Mouse (Mus musculus) limb, embryonic 11.5 days (tissue): ENCODE results near the gene Stt3b. TPM values are rescaled to one million over a fixed set of nuclear protein-coding genes. Genes with fewer than 3 reads are reported as not detected.

Experiments
- ATAC-seq: fragments of 200-750 bp; cut with Nextera tagmentation; 2 replicates; pipeline ENCODE4 v1.8.0; 2017; ENCODE audit warnings: low read depth; ENCODE audit not compliant: insufficient number of reproducible peaks, low FRiP score, low TSS enrichment
- DNase-seq: peaks from one replicate; pipeline ENCODE4 v3.0.0-alpha.2; 2015; ENCODE audit warnings: low spot score
- H3K27ac ChIP-seq: fragments of 300-500 bp; sonication (generic); replicated peaks from 2 replicates; pipeline ENCODE4 v1.5.1; 2014; ENCODE audit warnings: low read depth, mild to moderate bottlenecking, low read length
- H3K27me3 ChIP-seq: fragments of 300-500 bp; sonication (generic); 2 replicates; pipeline ENCODE4 v1.6.1; 2014; ENCODE audit warnings: mild to moderate bottlenecking, low read length, mixed read lengths; ENCODE audit not compliant: control insufficient read depth, insufficient read depth
- H3K36me3 ChIP-seq: fragments of 300-500 bp; sonication (generic); 2 replicates; pipeline ENCODE4 v1.6.1; 2014; ENCODE audit warnings: mild to moderate bottlenecking, low read length, moderate library complexity, mixed read lengths; ENCODE audit not compliant: control insufficient read depth, insufficient read depth
- H3K4me1 ChIP-seq: fragments of 300-500 bp; sonication (generic); 2 replicates; pipeline ENCODE4 v1.6.1; 2014; ENCODE audit warnings: low read length, mixed read lengths; ENCODE audit not compliant: control insufficient read depth, insufficient read depth
- H3K4me2 ChIP-seq: fragments of 300-500 bp; sonication (generic); 2 replicates; pipeline ENCODE4 v1.6.1; 2014; ENCODE audit warnings: low read depth, mild to moderate bottlenecking, moderate library complexity; ENCODE audit not compliant: severe bottlenecking
- H3K4me3 ChIP-seq: fragments of 300-500 bp; sonication (generic); 2 replicates; pipeline ENCODE4 v1.5.1; 2014; ENCODE audit warnings: low read depth, low read length
- H3K9ac ChIP-seq: fragments of 300-500 bp; sonication (generic); 2 replicates; pipeline ENCODE4 v1.6.1; 2014; ENCODE audit warnings: mild to moderate bottlenecking, low read length
- H3K9me3 ChIP-seq: fragments of 300-500 bp; sonication (generic); 2 replicates; pipeline ENCODE4 v1.6.1; 2016; ENCODE audit warnings: low read length; ENCODE audit not compliant: control insufficient read depth
- WGBS: fragments of 180-500 bp; shearing (Covaris S2); extraction: QIAGEN DNeasy Blood & Tissue Kit; methylation state at CpG from one replicate; pipeline ENCODE4 v1.1.7; 2014; 5-methylcytosine and 5-hydroxymethylcytosine counted together
- polyA plus RNA-seq: library from polyadenylated mRNA; unstranded; fragments of >200 nt; fragmentation: Nextera tagmentation; extraction: Ambion mirVana; gene quantifications from 2 replicates; pipeline ENCODE4 v1.2.1, GENCODE M21; 2014

Stt3b gene
- polyA plus RNA-seq, 1 experiment from 2014 or later = 109 TPM

DNA sequence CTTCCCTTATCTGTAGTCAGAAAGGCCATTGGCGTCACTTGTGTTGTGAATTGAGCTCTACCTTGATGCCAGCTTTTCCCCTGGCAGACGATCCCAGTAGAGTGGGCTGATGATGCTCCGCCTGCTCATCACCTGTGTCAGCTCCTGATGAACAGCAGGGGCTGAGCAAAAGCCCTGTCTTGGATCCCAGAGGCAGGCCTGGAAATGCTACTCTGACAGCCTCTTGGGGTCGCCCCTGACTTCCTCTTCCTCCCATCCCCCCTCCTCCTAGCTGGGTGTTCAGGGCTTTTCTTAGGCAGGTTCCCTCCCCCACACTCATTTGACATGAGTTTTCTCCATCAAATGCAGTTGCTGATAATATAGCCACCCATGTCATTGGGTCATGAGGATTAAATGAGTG lies 81.1 kb downstream of the Stt3b start:
- Histone ChIP-seq H3K4me1 (no peaks in the 10 kb centered on the region), H3K27ac (no peak overlapping the region), H3K27me3 (no peaks in the 10 kb centered on the region), H3K36me3 (no peaks in the 10 kb centered on the region), H3K9ac (no peak overlapping the region), H3K9me3 (no peaks in the 10 kb centered on the region), H3K4me2 (no peak overlapping the region), H3K4me3 (no peak overlapping the region)
- DNase-seq = no peak
- no peak for ATAC-seq
- WGBS = 74% methylated on average over 4 of the region's 4 CpGs

DNA sequence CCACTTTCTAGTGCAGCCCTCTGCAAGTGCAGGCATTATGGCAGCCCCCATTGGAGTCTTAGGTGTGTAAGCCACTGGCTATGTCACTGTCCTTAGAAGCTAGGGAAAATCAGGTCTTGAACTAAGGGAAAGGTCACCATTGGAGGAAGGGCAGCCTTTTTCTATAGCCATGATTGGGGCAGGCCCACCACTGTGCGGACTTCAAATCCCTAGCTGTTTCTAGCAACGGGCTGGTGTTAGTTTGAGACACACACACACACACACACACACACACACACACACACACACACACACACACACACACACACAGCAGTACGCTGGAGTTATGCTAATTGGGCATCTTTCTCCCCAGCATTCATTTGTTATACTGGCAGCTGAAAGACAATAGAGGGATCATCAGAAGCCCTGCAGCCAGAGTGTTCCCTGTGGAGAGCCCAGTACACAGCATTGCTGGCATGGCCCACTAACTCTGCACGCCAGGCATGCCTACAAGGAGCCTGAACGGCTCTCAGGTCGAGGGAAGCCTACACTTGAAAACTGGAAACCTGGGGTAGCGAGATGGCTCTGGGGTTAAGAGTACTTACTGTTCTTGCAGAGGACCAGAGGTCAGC lies 85.4 kb downstream of the Stt3b start:
- Histone ChIP-seq H3K36me3 (no peaks in the 10 kb centered on the region), H3K9me3 (no peaks in the 10 kb centered on the region), H3K9ac (no peak overlapping the region), H3K4me1 (no peaks in the 10 kb centered on the region), H3K4me3 (no peak overlapping the region), H3K27ac (no peak overlapping the region), H3K27me3 (no peaks in the 10 kb centered on the region), H3K4me2 (no peak overlapping the region)
- no peak for ATAC-seq
- DNase-seq = no peak
- WGBS = 68% methylated on average over 7 of the region's 7 CpGs

- H3K27ac ChIP-seq = no peak overlapping the region
- no peak overlapping the region for H3K4me3 ChIP-seq
- ATAC-seq (no peak), DNase-seq (no peak)
- H3K9me3 ChIP-seq = no peaks in the 10 kb centered on the region
- H3K9ac ChIP-seq = no peak overlapping the region
- no peaks in the 10 kb centered on the region for H3K4me1 ChIP-seq
- H3K36me3 ChIP-seq = no peaks in the 10 kb centered on the region
- no peak overlapping the region for H3K4me2 ChIP-seq
- 90% methylated on average over 7 of the region's 7 CpGs for WGBS
- H3K27me3 ChIP-seq = no peaks in the 10 kb centered on the region
Measured at GRCm38 (mm10) chr9:115221265-115221664, 89.0 kb downstream of the Stt3b start.

GRCm38 (mm10) chr9:115220466-115220865 lies 89.8 kb downstream of the Stt3b start:
- Histone ChIP-seq H3K9ac (no peak overlapping the region), H3K9me3 (no peaks in the 10 kb centered on the region), H3K27me3 (no peaks in the 10 kb centered on the region), H3K4me3 (no peak overlapping the region), H3K4me2 (no peak overlapping the region), H3K36me3 (no peaks in the 10 kb centered on the region), H3K4me1 (peaks cover 4% of the 10 kb centered on the region), H3K27ac (no peak overlapping the region)
- DNase-seq (no peak), ATAC-seq (no peak)
- WGBS = 79% methylated on average over 7 of the region's 7 CpGs

- no peaks in the 10 kb centered on the region for H3K36me3 ChIP-seq
- peaks cover 12% of the 10 kb centered on the region for H3K4me1 ChIP-seq
- no peak for ATAC-seq
- H3K9me3 ChIP-seq = no peaks in the 10 kb centered on the region
- no peak overlapping the region for H3K4me3 ChIP-seq
- H3K27me3 ChIP-seq = no peaks in the 10 kb centered on the region
- DNase-seq = no peak
- H3K4me2 ChIP-seq = no peak overlapping the region
- 16% methylated on average over 9 of the region's 9 CpGs for WGBS
- no peak overlapping the region for H3K9ac ChIP-seq
- no peak overlapping the region for H3K27ac ChIP-seq
Measured at GRCm38 (mm10) chr9:115217984-115218383, 92.2 kb downstream of the Stt3b start.

- no peak overlapping the region for H3K4me3 ChIP-seq
- H3K36me3 ChIP-seq = no peaks in the 10 kb centered on the region
- DNase-seq (peak; percentile 70), ATAC-seq (peak; percentile 35; the same call in 1 of the 2 replicates)
- H3K4me1 ChIP-seq = peaks cover 12% of the 10 kb centered on the region
- H3K9me3 ChIP-seq = no peaks in the 10 kb centered on the region
- no peak overlapping the region for H3K27ac ChIP-seq
- no peaks in the 10 kb centered on the region for H3K27me3 ChIP-seq
- WGBS = 25% methylated on average over 21 of the region's 21 CpGs
- H3K4me2 ChIP-seq = peak overlapping the region; percentile 11; the same call in 1 of the 2 replicates
- no peak overlapping the region for H3K9ac ChIP-seq
Measured at GRCm38 (mm10) chr9:115215830-115216701, 94.2 kb downstream of the Stt3b start.

- Histone ChIP-seq H3K4me3 (no peak overlapping the region), H3K9ac (no peak overlapping the region; the same call in 1 of the 2 replicates), H3K9me3 (no peaks in the 10 kb centered on the region), H3K4me1 (peaks cover 12% of the 10 kb centered on the region), H3K27me3 (no peaks in the 10 kb centered on the region), H3K4me2 (no peak overlapping the region), H3K27ac (0 out of 2 replicates have a peak overlapping the region, but pooled peaks have one; percentile 49), H3K36me3 (no peaks in the 10 kb centered on the region)
- WGBS = 11% methylated on average over 7 of the region's 7 CpGs
- ATAC-seq (peak; percentile 54; the same call in 1 of the 2 replicates), DNase-seq (peak; percentile 41)
Measured at GRCm38 (mm10) chr9:115214572-115215571, 95.3 kb downstream of the Stt3b start.

DNA sequence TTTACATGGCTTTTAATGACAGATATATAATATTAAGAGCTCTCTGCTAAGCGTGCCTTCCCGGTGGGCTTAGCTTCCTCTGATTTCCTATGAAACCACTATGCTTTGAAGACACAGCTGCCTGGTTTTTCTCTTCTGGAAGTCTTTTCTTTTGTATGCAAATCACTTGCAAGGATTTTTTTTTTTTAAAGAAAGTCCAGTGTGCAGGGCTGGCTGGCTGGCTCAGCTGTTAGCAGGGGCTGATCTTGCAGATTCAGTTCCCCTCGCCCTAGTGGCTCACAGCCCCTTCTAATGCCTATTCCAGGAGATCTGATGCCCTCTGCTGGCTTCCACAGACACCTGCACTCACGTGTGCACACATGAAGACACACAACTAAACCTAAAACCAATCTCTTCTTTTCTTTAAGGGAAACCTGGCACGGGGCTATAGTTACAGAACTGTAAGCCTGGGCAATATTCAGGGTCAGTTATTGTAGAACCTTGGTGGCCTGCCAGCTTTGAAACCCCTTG lies 96.4 kb downstream of the Stt3b start:
- H3K9ac ChIP-seq = no peak overlapping the region
- no peaks in the 10 kb centered on the region for H3K27me3 ChIP-seq
- whole genome bisulfite sequencing = 89% methylated on average over 5 of the region's 5 CpGs
- no peak overlapping the region for H3K4me2 ChIP-seq
- DNase-seq = no peak
- peaks cover 12% of the 10 kb centered on the region for H3K4me1 ChIP-seq
- H3K4me3 ChIP-seq = no peak overlapping the region
- no peak overlapping the region for H3K27ac ChIP-seq
- H3K36me3 ChIP-seq = no peaks in the 10 kb centered on the region
- H3K9me3 ChIP-seq = no peaks in the 10 kb centered on the region
- ATAC-seq = no peak
